Mouse (Mus musculus): ENCODE measurements around the gene Gm28729. TPM values are rescaled to one million over a fixed set of nuclear protein-coding genes. Genes with fewer than 3 reads are reported as not detected.

The Gm28729 gene
- 4.1 TPM for polyA plus RNA-seq (2014; fragmentation: Illumina TruSeq; extraction: RNeasy Lipid Tissue Mini Kit (QIAGEN cat#74804); ENCODE audit: insufficient read depth, low read depth, low replicate concordance)

GRCm38 (mm10) chr9:96524972-96525506 is at the start of gene Gm28729:
Gene Gm28729 (minus strand): TSS chr9:96525264.

GRCm38 (mm10) chr9:96478071-96478888 is 46.8 kb downstream of the Gm28729 start, which contains the start of gene Rnf7:
Gene Rnf7 (minus strand): TSS chr9:96478675.

Other genes starting within 250 kb of the Gm28729 start
- gene Atp1b3, start 160.8 kb downstream of the Gm28729 start, polyA plus RNA-seq (2014; fragmentation: Illumina TruSeq; extraction: RNeasy Lipid Tissue Mini Kit (QIAGEN cat#74804); ENCODE audit: insufficient read depth, low read depth, low replicate concordance): 150 TPM
- 141 TPM for gene Rnf7, start 46.6 kb downstream of the Gm28729 start, polyA plus RNA-seq (2014; fragmentation: Illumina TruSeq; extraction: RNeasy Lipid Tissue Mini Kit (QIAGEN cat#74804); ENCODE audit: insufficient read depth, low read depth, low replicate concordance)
- 4.3 TPM for gene Rasa2, start 106.4 kb upstream of the Gm28729 start, polyA plus RNA-seq (2014; fragmentation: Illumina TruSeq; extraction: RNeasy Lipid Tissue Mini Kit (QIAGEN cat#74804); ENCODE audit: insufficient read depth, low read depth, low replicate concordance)
- gene Zbtb38, start 227.6 kb upstream of the Gm28729 start, polyA plus RNA-seq (2014; fragmentation: Illumina TruSeq; extraction: RNeasy Lipid Tissue Mini Kit (QIAGEN cat#74804); ENCODE audit: insufficient read depth, low read depth, low replicate concordance): 9.3 TPM